Mouse (Mus musculus) heart, embryonic 14.5 days (tissue): ENCODE measurements around the gene Dusp14. TPM values are rescaled to one million over a fixed set of nuclear protein-coding genes. Genes with fewer than 3 reads are reported as not detected.

Source experiments
- ATAC-seq: fragments of 200-750 bp; cut with Nextera tagmentation; 2 replicates; pipeline ENCODE4 v1.8.0; 2017; ENCODE audit warnings: low read depth, moderate TSS enrichment; ENCODE audit not compliant: insufficient number of reproducible peaks, insufficient read depth, low FRiP score
- H3K27ac ChIP-seq, 2 experiments: fragments of 200-500 bp in 1 of 2; fragments of 300-500 bp in 1 of 2; sonication (generic) in 1 of 2; replicated peaks in 1 of 2; 2 replicates each; pipeline ENCODE4 v1.5.1; 2012 to 2014; ENCODE audit warnings: low read depth in 2 of 2, low read length in 2 of 2, control low read depth in 1 of 2, mild to moderate bottlenecking in 1 of 2, mixed read lengths in 1 of 2; ENCODE audit not compliant: control insufficient read depth in 1 of 2, insufficient read depth in 1 of 2
- H3K27me3 ChIP-seq: fragments of 300-500 bp; sonication (generic); 2 replicates; pipeline ENCODE4 v1.6.1; 2014; ENCODE audit warnings: mild to moderate bottlenecking, low read length, control low read depth; ENCODE audit not compliant: control insufficient read depth, insufficient read depth
- H3K36me3 ChIP-seq: fragments of 300-500 bp; sonication (generic); 2 replicates; pipeline ENCODE4 v1.6.1; 2014; ENCODE audit warnings: mild to moderate bottlenecking, control low read depth, low read length, mixed read lengths; ENCODE audit not compliant: control insufficient read depth, insufficient read depth
- H3K4me1 ChIP-seq, 2 experiments: fragments of 200-500 bp in 1 of 2; fragments of 300-500 bp in 1 of 2; sonication (generic) in 1 of 2; 2 replicates each; pipeline ENCODE4 v1.6.1; 2012 to 2014; ENCODE audit warnings: low read length in 2 of 2, control low read depth in 1 of 2, mixed read lengths in 1 of 2; ENCODE audit not compliant: control insufficient read depth in 2 of 2, insufficient read depth in 2 of 2
- H3K4me2 ChIP-seq: fragments of 300-500 bp; sonication (generic); 2 replicates; pipeline ENCODE4 v1.6.1; 2014; ENCODE audit warnings: mild to moderate bottlenecking, low read length
- H3K4me3 ChIP-seq, 2 experiments: fragments of 200-500 bp in 1 of 2; fragments of 300-500 bp in 1 of 2; sonication (generic) in 1 of 2; 2 replicates each; pipeline ENCODE4 v1.5.1; 2012 to 2014; ENCODE audit warnings: low read length in 2 of 2, mild to moderate bottlenecking in 2 of 2, control low read depth in 1 of 2, low read depth in 1 of 2, moderate library complexity in 1 of 2; ENCODE audit not compliant: control insufficient read depth in 1 of 2, insufficient read depth in 1 of 2
- H3K9ac ChIP-seq: fragments of 300-500 bp; sonication (generic); 2 replicates; pipeline ENCODE4 v1.6.1; 2014; ENCODE audit warnings: mild to moderate bottlenecking, low read length
- H3K9me3 ChIP-seq: fragments of 300-500 bp; sonication (generic); 2 replicates; pipeline ENCODE4 v1.6.1; 2016; ENCODE audit warnings: low read length, control low read depth; ENCODE audit not compliant: control insufficient read depth
- WGBS: fragments of 180-500 bp; shearing (Covaris S2); extraction: QIAGEN DNeasy Blood & Tissue Kit; methylation state at CpG from one replicate; pipeline ENCODE4 v1.1.7; 2014; 5-methylcytosine and 5-hydroxymethylcytosine counted together
- polyA plus RNA-seq: library from polyadenylated mRNA; unstranded; fragments of >200 nt; fragmentation: Nextera tagmentation; extraction: Ambion mirVana; gene quantifications from 2 replicates; pipeline ENCODE4 v1.2.1, GENCODE M21; 2014

The Dusp14 gene
- polyA plus RNA-seq, 1 experiment from 2014 or later = 5.0 TPM

DNA sequence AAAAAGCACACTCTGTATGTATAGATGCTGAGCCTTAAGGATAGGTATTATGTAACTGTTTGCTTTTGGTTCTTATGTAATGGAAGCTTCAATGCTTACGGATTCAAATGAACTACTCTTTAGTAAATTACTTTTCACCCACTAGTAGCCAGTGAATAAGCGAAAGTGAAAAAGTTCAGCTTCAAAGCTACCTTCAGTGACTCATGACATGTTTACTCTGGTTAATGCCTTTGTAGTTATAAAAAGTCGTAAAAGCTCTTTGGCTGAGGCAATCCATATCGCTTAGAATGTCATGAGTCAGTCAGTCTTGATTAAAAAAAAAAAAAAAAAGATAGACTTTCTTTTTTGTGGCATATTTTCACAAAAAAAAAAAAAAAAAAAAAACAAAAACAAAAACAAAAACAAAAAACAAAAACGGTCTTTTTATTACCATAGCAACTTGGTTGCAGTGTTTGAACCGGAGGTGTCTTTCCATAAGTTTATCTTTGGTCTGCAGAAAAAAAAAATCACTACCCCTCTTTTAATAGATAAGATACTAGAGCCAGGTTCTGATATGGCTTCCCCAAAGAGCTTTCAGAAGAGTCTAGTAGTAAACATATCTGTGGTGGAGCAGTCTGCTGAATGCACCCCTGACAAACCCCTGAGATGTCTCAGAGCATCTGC, 52.8 kb downstream of the Dusp14 start:
- Histone ChIP-seq H3K27me3 (no peaks in the 10 kb centered on the region), H3K9me3 (no peaks in the 10 kb centered on the region), H3K9ac (no peak overlapping the region), H3K4me2 (no peak overlapping the region), H3K36me3 (peaks cover 23% of the 10 kb centered on the region), H3K27ac (no peak overlapping the region), H3K4me1 (no peaks in the 10 kb centered on the region), H3K4me3 (no peak overlapping the region)
- ATAC-seq = no peak
- 67% methylated on average over 6 of the region's 6 CpGs for WGBS

DNA sequence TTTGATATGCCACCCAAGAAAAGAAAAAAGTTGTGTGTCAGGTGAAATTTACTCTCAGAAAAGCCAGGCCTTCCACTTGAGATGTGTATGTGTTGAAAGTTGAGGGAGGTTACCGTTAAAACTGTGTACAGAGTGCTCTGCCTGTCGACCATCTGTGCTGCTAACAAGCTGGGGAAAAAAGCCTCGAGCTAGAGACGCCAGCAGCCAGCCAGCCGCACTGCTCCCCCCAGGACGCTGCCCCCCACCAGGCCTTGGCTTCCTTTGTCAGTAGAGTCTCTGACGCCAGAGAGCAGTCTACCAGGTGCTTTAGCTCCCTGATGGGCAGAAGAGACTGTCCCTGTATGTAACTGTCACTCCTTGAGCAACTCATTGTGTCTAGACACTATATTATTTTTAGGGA, 56.0 kb downstream of the Dusp14 start:
- WGBS = 37% methylated on average over 7 of the region's 7 CpGs
- Histone ChIP-seq H3K4me2 (no peak overlapping the region), H3K36me3 (peaks cover 25% of the 10 kb centered on the region), H3K9me3 (no peaks in the 10 kb centered on the region), H3K27me3 (no peaks in the 10 kb centered on the region), H3K9ac (no peak overlapping the region), H3K4me3 (no peak overlapping the region), H3K4me1 (no peaks in the 10 kb centered on the region), H3K27ac (no peak overlapping the region)
- ATAC-seq = no peak

DNA sequence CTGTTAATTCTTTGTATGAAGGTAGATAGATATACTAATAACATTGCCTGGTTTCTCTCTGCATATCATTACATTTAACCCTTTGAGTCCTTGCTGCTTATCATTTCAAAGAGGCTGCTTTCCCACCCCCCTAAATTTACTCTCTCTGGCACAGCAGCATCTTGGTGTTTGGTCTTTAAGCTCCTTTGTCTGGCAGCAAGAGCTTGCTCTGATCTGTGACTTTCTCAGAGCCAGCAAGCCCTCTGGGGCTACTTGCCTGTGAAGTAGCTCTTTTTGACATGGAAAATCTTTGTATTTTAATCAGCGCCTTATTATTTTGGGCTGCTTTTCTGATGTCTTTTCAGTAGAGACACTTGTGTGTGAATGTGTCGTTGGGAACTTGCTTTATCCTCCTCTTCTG, 57.5 kb downstream of the Dusp14 start:
- H3K36me3 ChIP-seq = peaks cover 19% of the 10 kb centered on the region
- no peak overlapping the region for H3K27ac ChIP-seq
- no peaks in the 10 kb centered on the region for H3K4me1 ChIP-seq
- H3K9me3 ChIP-seq = no peaks in the 10 kb centered on the region
- 79% methylated on average over 2 of the region's 2 CpGs for WGBS
- no peaks in the 10 kb centered on the region for H3K27me3 ChIP-seq
- no peak overlapping the region for H3K4me2 ChIP-seq
- H3K4me3 ChIP-seq = no peak overlapping the region
- no peak for ATAC-seq
- H3K9ac ChIP-seq = no peak overlapping the region

DNA sequence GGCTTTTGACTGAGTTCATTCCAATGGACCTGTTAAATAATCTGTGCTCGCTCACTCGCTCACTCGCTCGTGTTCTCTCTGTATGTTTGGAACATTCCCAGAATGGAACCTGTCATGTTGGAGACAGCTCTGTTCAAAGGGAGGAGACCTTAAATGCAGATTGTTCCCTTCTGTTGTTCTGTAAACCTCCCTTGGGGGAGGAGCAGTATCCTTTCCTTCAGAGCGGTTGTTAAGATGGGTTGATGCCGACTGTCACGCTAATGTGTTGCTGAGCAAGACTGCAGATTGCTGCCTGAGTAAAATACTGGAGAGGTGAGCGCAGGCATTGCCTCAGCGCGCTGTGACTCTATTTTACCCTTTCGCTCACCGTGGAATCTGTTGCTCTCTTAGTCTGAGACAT, 58.0 kb downstream of the Dusp14 start:
- 55% methylated on average over 12 of the region's 12 CpGs for WGBS
- Histone ChIP-seq H3K4me3 (no peak overlapping the region), H3K9ac (no peak overlapping the region), H3K4me2 (no peak overlapping the region), H3K9me3 (no peaks in the 10 kb centered on the region), H3K27ac (no peak overlapping the region), H3K27me3 (no peaks in the 10 kb centered on the region), H3K36me3 (peaks cover 23% of the 10 kb centered on the region), H3K4me1 (no peaks in the 10 kb centered on the region)
- no peak for ATAC-seq

DNA sequence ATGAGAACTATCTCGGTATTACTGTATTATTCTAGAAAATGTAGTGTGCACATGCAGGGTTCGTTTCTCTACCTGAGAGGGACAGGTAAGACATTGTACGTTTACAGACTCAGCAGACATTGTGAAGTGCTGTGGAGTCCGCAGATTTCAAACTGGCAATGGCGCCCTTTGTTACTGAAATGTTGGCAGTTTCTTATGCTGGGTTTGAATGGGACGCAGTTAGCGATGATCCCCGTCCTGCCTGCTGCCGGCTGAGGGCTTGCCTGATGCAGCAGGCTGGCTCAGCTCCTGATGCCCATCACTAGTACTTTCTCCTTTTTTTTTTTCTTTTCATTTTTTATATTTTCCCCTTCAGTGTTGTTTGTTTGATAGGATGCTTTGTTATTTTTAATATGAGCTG, 58.6 kb downstream of the Dusp14 start:
- Histone ChIP-seq H3K4me3 (no peak overlapping the region), H3K4me2 (no peak overlapping the region), H3K27ac (no peak overlapping the region), H3K27me3 (no peaks in the 10 kb centered on the region), H3K9me3 (no peaks in the 10 kb centered on the region), H3K36me3 (peaks cover 24% of the 10 kb centered on the region), H3K4me1 (no peaks in the 10 kb centered on the region), H3K9ac (no peak overlapping the region)
- 89% methylated on average over 9 of the region's 9 CpGs for WGBS
- ATAC-seq = no peak

DNA sequence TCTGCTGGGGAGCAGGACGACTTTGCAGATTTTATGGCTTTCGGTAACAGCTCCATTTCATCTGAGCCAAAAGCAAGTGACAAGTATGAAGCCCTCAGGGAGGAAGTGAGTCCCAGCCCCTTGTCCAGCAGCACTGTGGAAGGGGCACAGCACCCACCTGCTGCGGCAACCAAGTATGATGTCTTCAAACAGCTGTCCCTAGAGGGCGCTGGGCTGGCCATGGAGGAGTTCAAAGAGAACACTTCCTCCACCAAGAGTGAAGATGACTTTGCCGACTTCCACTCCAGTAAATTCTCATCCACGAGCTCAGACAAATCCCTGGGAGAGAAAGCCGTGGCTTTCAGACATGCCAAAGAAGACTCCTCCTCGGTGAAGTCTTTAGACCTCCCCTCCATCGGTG, 60.1 kb downstream of the Dusp14 start:
- H3K4me2 ChIP-seq = no peak overlapping the region
- H3K36me3 ChIP-seq = peaks cover 33% of the 10 kb centered on the region

DNA sequence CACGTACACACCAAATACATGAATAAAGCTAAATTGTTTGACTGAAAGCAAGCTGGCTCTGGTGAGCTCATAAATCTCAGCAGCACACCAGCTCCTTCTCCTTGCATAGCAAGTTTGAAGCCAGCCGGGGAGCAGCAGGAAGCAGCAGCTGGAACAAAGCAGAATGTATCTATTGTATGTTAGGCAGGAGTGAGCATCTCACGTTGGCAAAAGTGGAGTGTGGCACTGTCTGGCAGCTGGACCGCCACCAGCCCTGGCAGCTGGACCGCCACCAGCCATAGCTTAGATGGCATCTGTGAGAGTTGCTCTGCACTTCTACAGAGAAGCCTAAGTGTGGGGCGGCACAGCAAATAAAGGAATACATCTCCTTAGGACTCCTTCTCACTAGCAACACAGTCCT, 65.1 kb downstream of the Dusp14 start:
- no peak for ATAC-seq
- 85% methylated on average over 6 of the region's 6 CpGs for WGBS
- H3K36me3 ChIP-seq = peaks cover 57% of the 10 kb centered on the region

More for the DNA sequence above, 60.1 kb downstream of the Dusp14 start:
- no peak overlapping the region for H3K27ac ChIP-seq
- no peaks in the 10 kb centered on the region for H3K4me1 ChIP-seq
- H3K4me3 ChIP-seq = no peak overlapping the region
- H3K27me3 ChIP-seq = no peaks in the 10 kb centered on the region
- WGBS = 89% methylated on average over 9 of the region's 9 CpGs
- no peak overlapping the region for H3K9ac ChIP-seq
- ATAC-seq = no peak
- H3K9me3 ChIP-seq = no peaks in the 10 kb centered on the region

DNA sequence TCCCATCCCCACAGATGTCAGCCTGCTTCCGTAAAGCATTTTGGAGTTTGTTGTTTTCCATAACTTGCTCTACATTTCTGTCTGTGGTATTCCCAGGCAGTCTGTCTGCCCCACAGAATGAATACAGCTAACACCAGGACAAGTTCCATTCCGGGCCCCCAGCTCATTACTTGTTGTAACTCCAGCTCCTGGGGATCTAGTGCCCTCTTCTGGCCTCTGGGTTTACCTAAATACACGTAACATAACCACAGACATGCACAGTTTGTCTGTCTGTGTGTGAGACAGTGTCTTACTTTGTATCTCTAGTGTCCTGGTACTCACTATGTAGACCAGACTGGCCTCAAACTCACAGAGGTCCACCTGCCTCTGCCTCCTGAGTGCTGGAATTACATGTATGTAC, 67.8 kb downstream of the Dusp14 start:
- Histone ChIP-seq H3K9ac (no peak overlapping the region), H3K36me3 (peaks cover 70% of the 10 kb centered on the region), H3K27me3 (no peaks in the 10 kb centered on the region), H3K27ac (no peak overlapping the region), H3K9me3 (no peaks in the 10 kb centered on the region), H3K4me1 (no peaks in the 10 kb centered on the region), H3K4me3 (no peak overlapping the region), H3K4me2 (no peak overlapping the region)
- ATAC-seq = no peak
- WGBS = 95% methylated on average over 3 of the region's 3 CpGs

More for the DNA sequence above, 65.1 kb downstream of the Dusp14 start:
- Histone ChIP-seq H3K9me3 (no peaks in the 10 kb centered on the region), H3K27me3 (no peaks in the 10 kb centered on the region), H3K4me2 (no peak overlapping the region), H3K9ac (no peak overlapping the region), H3K4me1 (no peaks in the 10 kb centered on the region), H3K4me3 (no peak overlapping the region), H3K27ac (no peak overlapping the region)
